ENCODE assay signal across 8 mouse cellular contexts in the genomic region with DNA sequence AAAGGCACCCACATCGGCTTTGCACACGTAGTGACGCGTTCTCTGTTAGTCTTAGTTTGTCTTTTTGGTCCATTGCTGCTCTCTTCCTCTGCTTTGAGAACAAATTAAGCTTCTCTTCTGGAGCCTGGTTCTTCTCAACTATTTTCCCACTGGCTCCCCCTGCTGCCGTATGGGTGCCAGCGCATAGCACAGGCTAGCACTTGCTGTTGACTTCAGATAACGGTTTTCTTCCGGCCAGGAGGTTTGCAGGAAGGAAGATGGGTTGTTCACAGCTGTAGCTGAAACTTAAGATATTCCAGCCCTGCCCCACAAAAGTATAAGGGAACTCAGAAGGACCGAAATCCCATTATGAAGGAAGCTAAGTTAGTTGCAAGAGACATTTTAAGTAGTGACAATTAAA.
DNase-seq lines count a peak whose midpoint lies in the region; ATAC-seq lines count a peak whose summit lies in the region.

No protein-coding gene starts in this region.

- H3K27me3 ChIP-seq in neural tube, embryonic 15.5 days (replicated peaks): no peaks in the 10 kb centered on the region
- H3K27me3 ChIP-seq in limb, embryonic 10.5 days (ENCODE audit: low read depth, poor library complexity, severe bottlenecking): 0 out of 2 replicates have a peak, but pooled peaks cover 4% of the 10 kb centered on the region

- no peak for ATAC-seq in neural tube, embryonic 15.5 days (ENCODE audit: low FRiP score)
- peak; percentile 96 for ATAC-seq in erythroblast, adult 5-6 weeks (replicated peaks; ENCODE audit: low FRiP score, poor library complexity, severe bottlenecking)
- peak; percentile 74 for ATAC-seq in inflammation-experienced regulatory T-cells, adult 6 months
- peak; percentile 82 for ATAC-seq in neutrophil, adult 5-6 weeks (ENCODE audit: extremely low read depth, insufficient number of reproducible peaks, low FRiP score, poor library complexity, severe bottlenecking)

- no peaks in the 10 kb centered on the region for H3K36me3 ChIP-seq in neural tube, embryonic 15.5 days
- H3K36me3 ChIP-seq in limb, embryonic 10.5 days: no peaks in the 10 kb centered on the region

- no peak overlapping the region for H3K27ac ChIP-seq in neural tube, embryonic 15.5 days (replicated peaks)
- H3K27ac ChIP-seq in limb, embryonic 10.5 days: no peak overlapping the region

- H3K9ac ChIP-seq in neural tube, embryonic 15.5 days (replicated peaks): no peak overlapping the region

- H3K4me3 ChIP-seq in neural tube, embryonic 15.5 days (replicated peaks): no peak overlapping the region
- H3K4me3 ChIP-seq in limb, embryonic 10.5 days: no peak overlapping the region

- peaks cover 41% of the 10 kb centered on the region for H3K4me1 ChIP-seq in neural tube, embryonic 15.5 days
- H3K4me1 ChIP-seq in limb, embryonic 10.5 days: peaks cover 58% of the 10 kb centered on the region

- no peaks in the 10 kb centered on the region for H3K9me3 ChIP-seq in neural tube, embryonic 15.5 days (replicated peaks)
- no peaks in the 10 kb centered on the region for H3K9me3 ChIP-seq in limb, embryonic 10.5 days (replicated peaks)

- 30% methylated on average over 9 of the region's 9 CpGs for WGBS in neural tube, embryonic 15.5 days
- WGBS in limb, embryonic 10.5 days: 37% methylated on average over 9 of the region's 9 CpGs

- peak; percentile 58 for DNase-seq in neural tube, embryonic 10.5 days (ENCODE audit: extremely low spot score, low spot score)
- peak; percentile 90 for DNase-seq in brain, adult 2 months (ENCODE audit: low read depth, low spot score)
- DNase-seq in limb, embryonic 10.5 days (ENCODE audit: low spot score): peak; percentile 62
- peak; percentile 94 for DNase-seq in thymus, postnatal 0 days (ENCODE audit: low spot score)

- no peak overlapping the region for H3K4me2 ChIP-seq in neural tube, embryonic 15.5 days
